Mouse (Mus musculus) spleen, adult 2 months (tissue): ENCODE measurements around the gene Zfp981. TPM values are rescaled to one million over a fixed set of nuclear protein-coding genes. Genes with fewer than 3 reads are reported as not detected.
"Not testable (repeated sequence)": the region's sequence is repeated elsewhere in the genome, so short reads cannot be mapped to it uniquely, and the experiment has no call there.

Experiments used
- DNase-seq, 2 experiments: peaks; one replicate each; pipeline versions ENCODE4 v3.0.0 to v3.0.0-alpha.2; 2012 to 2021; ENCODE audit warnings: low spot score in 2 of 2, low read depth in 1 of 2
- H3K27ac ChIP-seq: fragments of 200-500 bp; 2 replicates; pipeline ENCODE4 v1.5.1; 2012; ENCODE audit warnings: low read length, inconsistent platforms; ENCODE audit not compliant: insufficient read depth
- H3K27me3 ChIP-seq: fragments of 200-500 bp; 2 replicates; pipeline ENCODE4 v1.6.1; 2012; ENCODE audit warnings: mild to moderate bottlenecking, moderate library complexity, low read length, inconsistent platforms; ENCODE audit not compliant: control insufficient read depth, insufficient read depth
- H3K36me3 ChIP-seq: fragments of 200-500 bp; 2 replicates; pipeline ENCODE4 v1.6.1; 2012; ENCODE audit warnings: mild to moderate bottlenecking, low read length, inconsistent platforms; ENCODE audit not compliant: control insufficient read depth, insufficient read depth
- H3K4me1 ChIP-seq: fragments of 200-500 bp; 2 replicates; pipeline ENCODE4 v1.6.1; 2011; ENCODE audit warnings: inconsistent platforms; ENCODE audit not compliant: control insufficient read depth, insufficient read depth, insufficient read length
- H3K4me3 ChIP-seq: fragments of 200-500 bp; 2 replicates; pipeline ENCODE4 v1.5.1; 2011; ENCODE audit warnings: mild to moderate bottlenecking, inconsistent platforms; ENCODE audit not compliant: insufficient read depth, insufficient read length; ENCODE audit errors: extremely low read depth
- CTCF ChIP-seq: fragments of 200-500 bp; IDR thresholded peaks from 2 replicates; pipeline ENCODE4 v1.5.1; 2011; ENCODE audit warnings: mild to moderate bottlenecking, inconsistent platforms; ENCODE audit not compliant: insufficient read depth, insufficient read length, insufficient replicate concordance; ENCODE audit errors: extremely low read depth
- POLR2A ChIP-seq: fragments of 200-500 bp; IDR thresholded peaks from 2 replicates; pipeline ENCODE4 v1.6.1; 2011; ENCODE audit warnings: low read depth, low read length, inconsistent platforms
- WGBS: fragments of 180-500 bp; shearing (Covaris S2); methylation state at CpG from one replicate; pipeline ENCODE4 v1.1.7; 2018; 5-methylcytosine and 5-hydroxymethylcytosine counted together
- polyA plus RNA-seq: library from polyadenylated mRNA; depleted of rRNA; stranded (reverse); fragments of >200 nt; gene quantifications from 2 replicates; pipeline ENCODE4 v1.2.3, GENCODE M21; 2012; rRNA removed

Zfp981 gene
- polyA plus RNA-seq = not detected in 2 replicates

DNA sequence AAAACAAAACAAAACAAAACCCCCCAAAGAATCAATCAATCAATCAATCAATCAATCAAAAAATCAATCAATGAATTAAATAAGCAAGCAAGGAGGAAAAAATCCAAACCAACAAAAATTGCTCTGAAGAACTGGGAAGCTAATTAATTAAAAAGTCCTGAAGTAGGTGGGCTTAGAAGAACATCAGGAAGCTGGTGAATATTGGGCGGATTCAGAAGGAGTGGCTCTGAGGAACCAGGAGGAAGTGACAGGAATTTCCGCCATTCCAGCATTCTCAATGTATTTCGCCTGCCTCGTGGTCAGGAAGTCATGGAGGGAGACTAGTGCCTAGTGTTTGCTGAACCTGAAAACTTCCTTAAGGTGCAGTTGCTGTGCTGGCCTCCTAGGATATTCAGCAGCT, at the start of gene Zfp981:
Gene Zfp981, plus strand, starts transcription at position 301 of the 400 bp plus-strand sequence.
- H3K27me3 ChIP-seq, H3K4me1 ChIP-seq, DNase-seq, H3K36me3 ChIP-seq, H3K4me3 ChIP-seq, H3K27ac ChIP-seq: not testable (repeated sequence)
- 86% methylated on average over 4 of the region's 4 CpGs for WGBS

DNA sequence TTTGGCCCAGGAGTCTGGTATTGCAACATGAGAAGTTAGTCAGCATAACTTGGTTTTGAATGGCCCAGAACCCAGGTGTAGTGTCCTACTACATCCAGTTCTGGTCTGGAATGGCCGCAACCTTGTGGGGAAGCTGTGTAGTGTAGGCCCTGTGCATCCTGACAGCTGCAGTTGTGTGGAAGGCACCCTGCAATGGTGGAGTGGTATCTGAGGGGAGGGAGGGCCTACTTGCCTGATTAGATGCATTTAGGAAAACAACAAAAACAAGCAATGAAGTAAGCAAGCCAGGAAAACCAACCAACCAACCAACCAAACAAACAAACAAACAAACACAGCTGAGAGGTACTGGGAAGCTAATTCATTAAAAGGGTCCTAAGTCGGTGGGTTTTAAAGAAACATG, 49.3 kb upstream of the Zfp981 start:
- DNase-seq, H3K27me3 ChIP-seq, H3K36me3 ChIP-seq, H3K4me3 ChIP-seq, H3K4me1 ChIP-seq, H3K27ac ChIP-seq: not testable (repeated sequence)
- 70% methylated on average over 2 of the region's 2 CpGs for WGBS

DNA sequence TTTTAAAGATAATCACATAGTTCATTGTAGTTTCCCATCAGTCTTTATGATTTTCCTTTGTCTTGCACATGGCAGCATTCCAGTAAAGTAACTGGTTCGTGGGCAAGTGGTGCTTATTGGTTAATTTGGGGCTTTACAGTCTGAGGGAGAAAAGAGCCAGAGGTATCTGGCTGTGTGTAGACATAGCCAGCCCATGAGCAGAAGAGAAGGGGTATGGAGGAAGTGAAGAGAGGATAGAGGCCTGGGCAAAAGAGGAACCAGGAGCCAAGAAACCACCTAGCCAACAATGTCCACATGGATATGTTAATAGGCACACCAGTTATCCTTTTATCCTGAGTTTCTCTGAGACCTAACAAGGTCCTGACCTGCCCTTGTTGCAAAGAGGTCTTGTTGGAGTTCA, 47.7 kb upstream of the Zfp981 start:
- not testable (repeated sequence) for H3K36me3 ChIP-seq, DNase-seq, H3K4me1 ChIP-seq, H3K27ac ChIP-seq, H3K27me3 ChIP-seq, H3K4me3 ChIP-seq
- WGBS = 50% methylated on average over 1 of the region's 1 CpGs

DNA sequence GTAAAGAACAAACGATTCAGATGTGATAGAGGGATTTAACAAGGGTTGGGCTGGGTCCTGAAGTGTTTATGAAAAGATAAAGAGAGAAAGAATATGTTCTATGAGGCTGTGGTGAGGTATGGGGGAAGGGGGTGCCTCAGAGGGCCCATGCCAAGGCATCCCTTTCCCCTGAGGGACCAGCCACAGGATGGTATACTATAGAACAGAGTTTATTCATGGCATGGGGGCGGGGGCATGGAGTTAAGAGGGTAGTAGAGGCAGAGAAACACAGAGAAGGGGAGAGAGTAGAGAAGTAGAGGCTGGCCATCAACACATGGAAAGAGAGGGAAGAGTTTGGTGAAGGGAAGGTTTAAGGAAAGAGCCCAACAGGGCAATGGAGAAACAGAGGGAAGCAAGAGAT, 46.9 kb upstream of the Zfp981 start:
- H3K27me3 ChIP-seq = no peaks in the 10 kb centered on the region
- H3K4me3 ChIP-seq = no peak overlapping the region
- no peaks in the 10 kb centered on the region for H3K4me1 ChIP-seq
- H3K36me3 ChIP-seq = no peaks in the 10 kb centered on the region
- no peak for TF ChIP-seq POLR2A
- no peak for TF ChIP-seq CTCF
- WGBS = 42% methylated on average over 2 of the region's 2 CpGs
- no peak overlapping the region for H3K27ac ChIP-seq
- DNase-seq = no peak

DNA sequence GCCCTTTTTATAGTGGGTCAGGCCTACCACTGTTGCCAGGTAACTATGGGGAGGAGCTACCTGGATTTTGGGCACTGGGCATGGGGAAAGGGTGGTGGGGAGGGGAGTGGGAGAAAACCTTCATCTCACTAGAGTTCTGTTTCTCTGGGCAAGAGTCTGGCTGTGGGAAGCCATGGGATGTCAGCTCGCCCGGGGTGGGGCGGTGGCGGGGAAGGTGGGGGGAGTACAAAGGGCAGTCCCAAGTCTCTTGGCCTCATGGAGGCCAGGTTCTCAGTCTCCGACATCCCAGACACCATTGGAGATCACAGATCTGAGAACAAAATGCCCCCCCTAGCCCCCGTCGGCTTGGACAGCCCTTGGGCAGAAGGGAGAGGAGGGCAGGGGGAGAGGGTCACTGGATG, 46.5 kb upstream of the Zfp981 start:
- H3K27ac ChIP-seq = no peak overlapping the region
- H3K4me3 ChIP-seq = no peak overlapping the region
- no peaks in the 10 kb centered on the region for H3K36me3 ChIP-seq
- TF ChIP-seq CTCF (no peak), POLR2A (no peak)
- WGBS = 93% methylated on average over 7 of the region's 7 CpGs
- H3K27me3 ChIP-seq = no peaks in the 10 kb centered on the region
- DNase-seq = no peak
- no peaks in the 10 kb centered on the region for H3K4me1 ChIP-seq

DNA sequence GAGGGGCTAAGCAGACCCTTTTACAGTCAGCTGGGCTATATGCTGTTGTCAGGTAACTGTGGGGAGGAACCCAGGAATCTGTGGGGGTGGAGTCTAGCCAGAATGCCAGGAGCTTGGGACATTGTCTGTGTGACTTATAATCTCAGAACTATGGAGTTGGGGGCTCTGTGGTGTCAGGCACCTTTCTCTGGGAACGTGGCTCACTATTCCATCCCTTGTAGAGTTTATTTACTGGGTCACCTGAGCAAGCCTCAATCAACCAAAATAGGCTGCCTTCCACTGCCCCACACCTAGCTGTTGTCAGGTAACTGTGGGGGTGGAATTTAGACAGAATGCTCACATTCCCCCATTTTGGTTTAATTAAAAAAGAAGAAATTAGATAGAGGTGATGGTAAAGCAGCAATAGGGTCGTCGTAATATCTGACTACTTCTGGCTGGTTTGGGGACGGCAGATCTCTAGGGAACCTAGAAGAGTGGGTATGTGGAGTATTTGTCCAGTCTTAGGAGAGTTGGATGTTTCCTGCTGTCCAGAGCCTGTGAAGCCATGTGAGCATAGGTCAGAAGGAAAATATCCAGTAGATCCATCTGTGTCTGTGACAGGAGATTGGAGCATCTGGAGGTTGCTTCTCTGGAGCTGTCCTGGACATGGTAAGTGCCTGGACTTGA, 45.6 kb upstream of the Zfp981 start:
- 68% methylated on average over 4 of the region's 4 CpGs for WGBS
- Histone ChIP-seq H3K27ac (no peak overlapping the region), H3K4me3 (no peak overlapping the region), H3K4me1 (no peaks in the 10 kb centered on the region), H3K27me3 (no peaks in the 10 kb centered on the region), H3K36me3 (no peaks in the 10 kb centered on the region)
- TF ChIP-seq POLR2A (no peak), CTCF (no peak)
- no peak for DNase-seq

DNA sequence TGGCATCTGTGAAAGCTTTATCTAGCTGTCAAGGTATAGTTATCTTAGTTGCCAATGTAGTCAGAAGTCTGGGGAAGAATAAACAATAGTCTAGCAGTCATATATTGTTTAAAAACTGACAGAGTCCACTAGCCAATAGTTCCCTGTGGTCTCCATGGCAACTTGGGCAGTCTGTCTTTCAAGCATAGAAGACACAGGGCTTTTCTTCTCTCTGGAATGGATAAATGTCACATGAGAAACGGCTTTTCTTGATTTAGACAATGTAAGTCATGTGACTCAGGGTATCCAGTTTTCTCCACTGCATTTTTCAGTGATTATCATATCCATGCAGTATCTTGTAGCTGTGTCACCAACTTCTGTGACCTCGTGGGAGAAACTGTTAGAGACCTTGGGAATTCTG, 44.7 kb upstream of the Zfp981 start:
- DNase-seq = no peak
- 55% methylated on average over 2 of the region's 2 CpGs for WGBS
- TF ChIP-seq CTCF (no peak), POLR2A (no peak)
- no peaks in the 10 kb centered on the region for H3K27me3 ChIP-seq
- no peak overlapping the region for H3K27ac ChIP-seq
- no peaks in the 10 kb centered on the region for H3K4me1 ChIP-seq
- no peaks in the 10 kb centered on the region for H3K36me3 ChIP-seq
- no peak overlapping the region for H3K4me3 ChIP-seq
